Mouse (Mus musculus): Measurements from ENCODE around the gene Ccdc92b.

DNA sequence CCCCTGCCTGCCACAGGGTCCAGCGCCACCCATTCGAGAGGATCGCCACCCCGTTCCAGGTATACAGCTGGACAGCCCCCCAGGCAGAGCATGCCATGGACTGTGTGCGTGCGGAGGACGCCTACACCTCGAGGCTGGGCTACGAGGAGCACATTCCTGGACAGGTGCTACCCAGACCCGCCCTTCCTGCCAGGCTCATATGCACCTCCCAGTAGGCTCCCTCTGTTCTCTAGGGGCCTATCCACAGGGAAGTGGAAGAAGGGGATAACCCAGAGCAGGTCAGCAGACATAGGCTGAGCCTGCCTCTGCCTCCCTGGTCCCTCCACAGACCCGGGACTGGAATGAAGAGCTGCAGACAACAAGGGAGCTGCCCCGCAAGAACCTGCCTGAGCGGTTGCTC is 40.9 kb downstream of the Ccdc92b start:
- no peak for TF ChIP-seq CTCF (IDR thresholded peaks at IDR 0.05; ENCODE audit: control insufficient read depth, insufficient read depth, low read length)
- no peak for TF ChIP-seq POLR2A (IDR thresholded peaks at IDR 0.05; ENCODE audit: borderline replicate concordance, control insufficient read depth, low read depth, low read length)
